Mouse (Mus musculus): ENCODE results near the gene Abracl. TPM values are rescaled to one million over a fixed set of nuclear protein-coding genes. Genes with fewer than 3 reads are reported as not detected.

Abracl gene
- polyA plus RNA-seq (2015; fragmentation: Nextera tagmentation; extraction: Ambion mirVana), result 154 and 192 TPM in 2 replicates

DNA sequence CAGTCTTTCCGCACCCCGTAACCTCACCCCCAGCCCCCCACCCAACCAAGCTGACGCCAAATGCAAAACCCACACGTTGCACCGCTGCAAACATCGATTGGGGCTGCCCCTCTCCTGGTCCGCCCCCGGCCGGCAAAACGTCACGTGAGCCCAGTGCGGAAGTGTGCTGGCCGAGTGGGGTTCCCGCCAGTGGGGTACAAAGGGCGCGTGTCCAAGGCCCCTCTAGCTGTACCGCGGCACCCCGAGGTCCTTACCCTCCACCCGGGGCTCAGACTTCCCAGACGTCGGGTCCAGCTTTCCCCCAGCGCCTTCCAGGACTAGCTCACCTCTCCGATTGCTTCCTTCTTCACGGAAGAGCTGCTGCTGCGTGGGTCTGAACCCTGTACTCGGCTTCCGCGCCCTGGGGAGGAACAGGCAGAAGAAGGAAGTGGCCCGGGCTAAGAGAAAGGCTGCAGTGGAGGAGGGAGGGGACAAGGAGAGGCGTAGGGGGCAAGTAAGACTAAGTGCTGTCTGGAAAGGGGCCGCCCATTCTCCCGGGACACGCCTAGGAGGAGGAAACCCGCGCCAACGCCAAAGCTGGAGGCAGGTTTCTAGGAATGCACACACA is at the start of gene Abracl:
Abracl (minus strand) TSS at position 548 of the 607 bp plus-strand sequence.
- peak; percentile 93 for ATAC-seq (ENCODE audit: insufficient read depth, low FRiP score)
- WGBS, result under 1% methylated on average over 37 of the region's 37 CpGs
- Histone ChIP-seq H3K27me3 (ENCODE audit: control insufficient read depth, insufficient read depth, low read length) (no peaks in the 10 kb centered on the region), H3K9me3 (replicated peaks; ENCODE audit: control insufficient read depth, low read length) (no peaks in the 10 kb centered on the region), H3K9ac (ENCODE audit: low read length) (peak within 1 kb of the TSS; percentile 95), H3K27ac (ENCODE audit: low read length) (peak within 1 kb of the TSS; percentile 99), H3K4me1 (ENCODE audit: control insufficient read depth, insufficient read depth, low read length) (peaks cover 7% of the 10 kb centered on the region; the same call in 1 of the 2 replicates), H3K4me3 (replicated peaks; ENCODE audit: low read length) (peak within 1 kb of the TSS; percentile 90), H3K36me3 (ENCODE audit: control insufficient read depth, insufficient read depth, low read length) (no peaks in the 10 kb centered on the region), H3K4me2 (ENCODE audit: low read depth, low read length) (peak within 1 kb of the TSS; percentile 68)

DNA sequence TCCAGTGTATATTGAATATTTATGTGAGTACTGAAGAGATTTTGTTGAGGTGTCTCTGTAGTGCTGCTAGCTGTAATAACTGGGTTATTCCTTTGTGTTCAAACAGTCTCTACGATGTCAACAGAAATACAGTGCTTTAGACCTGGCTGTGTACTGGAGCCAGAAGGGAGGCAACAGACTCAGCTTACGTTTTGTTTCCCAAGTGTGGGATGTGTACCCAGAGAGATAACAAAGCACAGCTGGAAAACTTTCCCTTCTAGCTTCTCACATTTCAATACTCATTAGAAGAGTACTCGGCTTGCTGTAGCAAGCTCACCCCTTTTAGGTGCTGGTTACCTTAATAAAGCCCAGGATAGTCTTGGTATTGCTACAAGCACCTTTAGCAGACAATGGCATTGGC is 49.8 kb upstream of the Abracl start:
- no peak for ATAC-seq (ENCODE audit: insufficient read depth, low FRiP score)
- peaks cover 11% of the 10 kb centered on the region; the same call in 1 of the 2 replicates for H3K4me1 ChIP-seq (ENCODE audit: control insufficient read depth, insufficient read depth, low read length)
- H3K9me3 ChIP-seq (replicated peaks; ENCODE audit: control insufficient read depth, low read length), result no peaks in the 10 kb centered on the region
- H3K4me2 ChIP-seq (ENCODE audit: low read depth, low read length), result no peak overlapping the region
- 47% methylated on average over 3 of the region's 3 CpGs for WGBS
- no peaks in the 10 kb centered on the region for H3K36me3 ChIP-seq (ENCODE audit: control insufficient read depth, insufficient read depth, low read length)
- H3K4me3 ChIP-seq (replicated peaks; ENCODE audit: low read length), result no peak overlapping the region
- H3K27ac ChIP-seq (ENCODE audit: low read length), result no peak overlapping the region
- H3K9ac ChIP-seq (ENCODE audit: low read length), result no peak overlapping the region
- no peaks in the 10 kb centered on the region for H3K27me3 ChIP-seq (ENCODE audit: control insufficient read depth, insufficient read depth, low read length)

DNA sequence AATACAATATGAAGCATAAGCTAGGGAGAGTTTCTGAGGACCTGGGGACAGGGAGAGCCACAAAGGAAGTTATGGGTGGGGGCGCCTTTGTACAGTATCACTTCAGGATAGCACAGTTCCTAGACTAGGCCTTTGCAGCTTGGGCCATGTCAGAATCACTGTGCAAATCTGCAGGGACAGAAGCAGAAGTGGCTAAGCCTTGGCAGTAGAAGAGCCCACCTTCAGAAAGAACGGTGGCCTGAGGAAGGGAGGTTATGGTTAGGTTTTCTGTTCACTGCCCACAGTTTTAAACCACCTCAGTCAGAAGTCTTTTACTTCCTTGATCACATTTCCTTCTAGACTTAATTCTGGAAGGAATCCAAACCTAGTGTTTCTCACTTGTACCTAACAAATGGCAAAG is 47.5 kb upstream of the Abracl start:
- no peak overlapping the region for H3K4me3 ChIP-seq (replicated peaks; ENCODE audit: low read length)
- H3K9ac ChIP-seq (ENCODE audit: low read length), result no peak overlapping the region
- H3K4me2 ChIP-seq (ENCODE audit: low read depth, low read length), result no peak overlapping the region
- H3K27ac ChIP-seq (ENCODE audit: low read length), result peak overlapping the region; percentile 36; the same call in 1 of the 2 replicates
- no peaks in the 10 kb centered on the region for H3K36me3 ChIP-seq (ENCODE audit: control insufficient read depth, insufficient read depth, low read length)
- H3K4me1 ChIP-seq (ENCODE audit: control insufficient read depth, insufficient read depth, low read length), result peaks cover 18% of the 10 kb centered on the region
- 80% methylated on average over 2 of the region's 2 CpGs for WGBS
- ATAC-seq (ENCODE audit: insufficient read depth, low FRiP score), result no peak
- no peaks in the 10 kb centered on the region for H3K27me3 ChIP-seq (ENCODE audit: control insufficient read depth, insufficient read depth, low read length)
- no peaks in the 10 kb centered on the region for H3K9me3 ChIP-seq (replicated peaks; ENCODE audit: control insufficient read depth, low read length)

DNA sequence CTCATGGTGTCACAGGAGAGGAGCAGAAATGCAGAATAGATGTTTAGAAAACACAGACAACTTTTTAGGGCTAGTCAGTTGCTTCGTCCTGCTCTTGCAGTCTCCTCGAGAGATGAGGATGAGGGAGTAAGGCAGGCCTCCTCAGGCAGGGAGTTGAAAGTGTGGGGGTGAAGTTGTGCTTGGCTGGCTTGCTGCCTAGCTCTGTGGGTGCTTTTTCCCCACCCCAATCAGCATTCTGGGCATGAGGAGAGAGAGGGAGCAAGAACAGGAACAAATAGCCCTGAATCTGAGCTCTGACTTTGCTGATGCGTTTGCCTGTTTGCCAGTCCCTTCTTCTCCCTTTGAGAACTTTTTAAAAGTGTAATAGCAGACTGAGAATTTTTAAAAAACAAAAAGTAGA is 47.1 kb upstream of the Abracl start:
- no peaks in the 10 kb centered on the region for H3K36me3 ChIP-seq (ENCODE audit: control insufficient read depth, insufficient read depth, low read length)
- no peaks in the 10 kb centered on the region for H3K27me3 ChIP-seq (ENCODE audit: control insufficient read depth, insufficient read depth, low read length)
- H3K27ac ChIP-seq (ENCODE audit: low read length), result peak overlapping the region; percentile 36; the same call in 1 of the 2 replicates
- ATAC-seq (ENCODE audit: insufficient read depth, low FRiP score), result no peak
- no peaks in the 10 kb centered on the region for H3K9me3 ChIP-seq (replicated peaks; ENCODE audit: control insufficient read depth, low read length)
- H3K4me1 ChIP-seq (ENCODE audit: control insufficient read depth, insufficient read depth, low read length), result peaks cover 18% of the 10 kb centered on the region
- no peak overlapping the region for H3K9ac ChIP-seq (ENCODE audit: low read length)
- H3K4me2 ChIP-seq (ENCODE audit: low read depth, low read length), result no peak overlapping the region
- H3K4me3 ChIP-seq (replicated peaks; ENCODE audit: low read length), result no peak overlapping the region
- 59% methylated on average over 3 of the region's 3 CpGs for WGBS

DNA sequence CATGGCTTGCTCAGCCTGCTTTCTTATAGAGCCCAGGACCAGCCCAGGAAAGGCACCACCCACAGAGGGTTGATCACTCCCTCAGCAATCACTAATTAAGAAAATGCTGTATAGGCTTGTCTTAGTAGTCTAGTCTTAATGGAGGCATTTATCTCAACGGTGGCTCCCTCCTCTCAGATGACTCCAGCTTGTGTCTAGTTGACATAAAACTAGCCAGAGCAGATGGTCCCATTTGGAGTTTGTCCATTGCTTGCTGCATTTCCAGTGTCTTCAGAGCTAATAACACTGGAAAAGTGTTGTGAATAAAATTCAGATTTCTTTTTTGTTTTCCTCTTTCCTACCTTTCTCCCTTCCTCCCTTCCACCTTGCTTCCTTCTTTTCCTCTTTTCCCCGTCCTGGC is 46.5 kb upstream of the Abracl start:
- ATAC-seq (ENCODE audit: insufficient read depth, low FRiP score), result no peak
- no peaks in the 10 kb centered on the region for H3K27me3 ChIP-seq (ENCODE audit: control insufficient read depth, insufficient read depth, low read length)
- peaks cover 18% of the 10 kb centered on the region for H3K4me1 ChIP-seq (ENCODE audit: control insufficient read depth, insufficient read depth, low read length)
- H3K27ac ChIP-seq (ENCODE audit: low read length), result no peak overlapping the region
- H3K4me2 ChIP-seq (ENCODE audit: low read depth, low read length), result no peak overlapping the region
- H3K9me3 ChIP-seq (replicated peaks; ENCODE audit: control insufficient read depth, low read length), result no peaks in the 10 kb centered on the region
- 63% methylated on average over 2 of the region's 2 CpGs for WGBS
- H3K9ac ChIP-seq (ENCODE audit: low read length), result no peak overlapping the region
- no peak overlapping the region for H3K4me3 ChIP-seq (replicated peaks; ENCODE audit: low read length)
- H3K36me3 ChIP-seq (ENCODE audit: control insufficient read depth, insufficient read depth, low read length), result no peaks in the 10 kb centered on the region

DNA sequence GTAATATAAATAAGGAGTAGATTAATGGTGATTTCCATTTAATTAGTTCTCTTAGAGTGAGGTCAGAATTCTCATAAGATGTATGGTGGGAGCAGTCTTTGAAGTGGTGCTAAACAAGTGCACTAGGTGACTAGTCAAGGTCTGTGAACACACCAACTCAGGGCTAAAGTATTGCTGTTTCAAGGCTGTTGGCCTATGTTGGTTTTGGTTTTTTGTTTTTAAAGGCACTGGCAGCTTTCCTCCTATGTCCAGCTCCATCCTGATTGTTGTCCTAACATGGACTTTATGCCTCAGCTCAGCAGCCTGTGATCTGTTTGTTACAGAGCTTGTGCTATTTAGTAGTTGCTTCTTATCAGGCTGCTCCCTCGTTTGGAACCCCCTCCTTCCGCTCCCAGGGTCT is 45.8 kb upstream of the Abracl start:
- Histone ChIP-seq H3K4me1 (ENCODE audit: control insufficient read depth, insufficient read depth, low read length) (peaks cover 18% of the 10 kb centered on the region), H3K27me3 (ENCODE audit: control insufficient read depth, insufficient read depth, low read length) (no peaks in the 10 kb centered on the region), H3K27ac (ENCODE audit: low read length) (no peak overlapping the region), H3K9ac (ENCODE audit: low read length) (no peak overlapping the region), H3K4me3 (replicated peaks; ENCODE audit: low read length) (no peak overlapping the region), H3K36me3 (ENCODE audit: control insufficient read depth, insufficient read depth, low read length) (no peaks in the 10 kb centered on the region), H3K4me2 (ENCODE audit: low read depth, low read length) (no peak overlapping the region), H3K9me3 (replicated peaks; ENCODE audit: control insufficient read depth, low read length) (no peaks in the 10 kb centered on the region)
- ATAC-seq (ENCODE audit: insufficient read depth, low FRiP score), result no peak
- WGBS, result 86% methylated on average over 2 of the region's 2 CpGs

DNA sequence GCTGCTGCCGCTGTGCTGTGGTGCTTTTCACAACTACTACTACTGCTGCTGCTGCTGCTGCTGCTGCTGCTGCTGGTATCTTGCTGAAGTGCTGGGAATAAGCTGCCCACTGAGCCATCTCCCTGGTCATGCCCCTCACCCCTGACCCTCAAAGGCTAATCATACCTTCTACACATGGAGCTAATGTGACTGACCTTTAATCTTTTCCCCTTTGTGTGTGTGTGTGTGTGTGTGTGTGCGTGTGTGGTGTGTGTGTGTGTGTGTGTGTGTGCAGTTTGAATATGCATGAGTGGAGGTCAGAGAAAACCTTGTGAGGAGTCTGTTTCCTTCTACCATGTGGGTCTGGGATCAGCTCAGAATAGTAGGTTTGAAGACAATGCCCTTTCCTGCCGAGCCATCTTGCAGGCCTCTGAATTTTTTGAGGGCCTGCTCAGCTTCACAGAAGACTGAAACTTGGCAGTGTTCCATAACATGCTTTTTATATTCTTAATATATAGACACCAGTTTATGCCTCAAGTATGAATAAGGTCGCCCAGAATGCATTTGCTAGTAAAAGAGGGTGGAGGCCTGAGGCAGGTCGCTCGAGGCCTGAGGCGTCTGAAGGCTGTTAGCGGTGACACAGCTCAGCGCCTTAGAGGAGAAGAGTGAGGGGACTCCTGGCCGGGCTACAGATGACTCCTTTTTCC is 44.8 kb upstream of the Abracl start:
- H3K4me1 ChIP-seq (ENCODE audit: control insufficient read depth, insufficient read depth, low read length), result peaks cover 18% of the 10 kb centered on the region
- no peak overlapping the region for H3K4me2 ChIP-seq (ENCODE audit: low read depth, low read length)
- 38% methylated on average over 10 of the region's 10 CpGs for WGBS
- H3K27ac ChIP-seq (ENCODE audit: low read length), result peak overlapping the region; percentile 66
- H3K4me3 ChIP-seq (replicated peaks; ENCODE audit: low read length), result no peak overlapping the region
- H3K9me3 ChIP-seq (replicated peaks; ENCODE audit: control insufficient read depth, low read length), result no peaks in the 10 kb centered on the region
- no peaks in the 10 kb centered on the region for H3K36me3 ChIP-seq (ENCODE audit: control insufficient read depth, insufficient read depth, low read length)
- H3K9ac ChIP-seq (ENCODE audit: low read length), result peak overlapping the region; percentile 48; the same call in 1 of the 2 replicates
- 0 out of 2 replicates have a peak, but pooled peaks have one; percentile 46 for ATAC-seq (ENCODE audit: insufficient read depth, low FRiP score)
- H3K27me3 ChIP-seq (ENCODE audit: control insufficient read depth, insufficient read depth, low read length), result no peaks in the 10 kb centered on the region

DNA sequence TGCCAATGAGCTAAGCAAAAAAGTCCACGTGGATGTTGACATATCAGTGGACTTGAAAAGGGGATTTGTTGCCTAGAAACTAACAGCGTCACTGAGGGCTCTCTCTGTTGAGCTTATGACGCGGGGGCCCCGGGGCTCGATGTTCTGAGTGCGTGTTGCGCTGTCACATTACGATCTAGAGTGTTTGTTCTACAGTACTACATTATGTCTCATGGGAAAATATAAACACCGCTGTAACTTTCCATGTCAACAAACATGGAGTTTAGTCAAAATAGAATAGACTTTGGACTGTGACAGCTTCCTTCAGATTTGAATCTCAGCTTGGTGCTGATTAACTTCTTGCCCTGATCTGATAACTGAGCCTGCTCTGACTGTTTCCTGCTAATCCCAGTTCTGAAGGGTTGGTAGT is 42.9 kb upstream of the Abracl start:
- Histone ChIP-seq H3K4me2 (ENCODE audit: low read depth, low read length) (no peak overlapping the region), H3K4me3 (replicated peaks; ENCODE audit: low read length) (no peak overlapping the region), H3K9ac (ENCODE audit: low read length) (no peak overlapping the region), H3K36me3 (ENCODE audit: control insufficient read depth, insufficient read depth, low read length) (no peaks in the 10 kb centered on the region), H3K9me3 (replicated peaks; ENCODE audit: control insufficient read depth, low read length) (no peaks in the 10 kb centered on the region), H3K27ac (ENCODE audit: low read length) (no peak overlapping the region), H3K4me1 (ENCODE audit: control insufficient read depth, insufficient read depth, low read length) (peaks cover 18% of the 10 kb centered on the region), H3K27me3 (ENCODE audit: control insufficient read depth, insufficient read depth, low read length) (no peaks in the 10 kb centered on the region)
- WGBS, result 72% methylated on average over 10 of the region's 10 CpGs
- 0 out of 2 replicates have a peak, but pooled peaks have one; percentile 37 for ATAC-seq (ENCODE audit: insufficient read depth, low FRiP score)

DNA sequence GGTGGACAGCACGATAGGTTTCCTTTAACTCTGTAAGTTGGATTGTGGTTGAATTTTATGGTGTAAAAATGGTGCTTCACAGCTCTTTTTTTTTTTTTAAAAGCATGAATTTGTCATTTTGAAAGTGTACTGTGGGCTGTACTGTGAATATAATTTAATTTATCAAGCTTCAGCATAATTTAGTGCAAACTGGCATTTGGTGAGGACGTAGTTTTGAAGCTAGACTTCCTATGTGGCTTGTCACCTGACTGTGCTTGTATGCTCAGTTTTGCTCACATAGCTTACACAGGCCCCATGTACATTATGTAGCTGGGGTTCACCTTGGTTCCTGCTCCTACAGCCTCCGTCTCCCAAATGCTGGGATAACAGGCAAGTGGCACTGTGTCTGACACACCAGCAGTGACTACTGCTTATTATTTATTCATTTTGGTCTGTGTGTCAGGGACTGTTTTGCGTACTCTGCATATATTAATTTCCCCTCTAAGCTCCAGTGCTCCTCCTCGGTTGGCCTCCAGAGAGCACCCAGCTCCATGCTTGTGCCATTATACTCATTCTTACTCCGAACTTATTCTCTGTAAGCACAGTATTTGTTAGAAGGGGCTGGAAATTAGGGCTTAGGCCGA is 41.6 kb upstream of the Abracl start:
- Histone ChIP-seq H3K9me3 (replicated peaks; ENCODE audit: control insufficient read depth, low read length) (no peaks in the 10 kb centered on the region), H3K9ac (ENCODE audit: low read length) (no peak overlapping the region), H3K36me3 (ENCODE audit: control insufficient read depth, insufficient read depth, low read length) (no peaks in the 10 kb centered on the region), H3K27ac (ENCODE audit: low read length) (no peak overlapping the region), H3K4me2 (ENCODE audit: low read depth, low read length) (no peak overlapping the region), H3K4me3 (replicated peaks; ENCODE audit: low read length) (no peak overlapping the region), H3K4me1 (ENCODE audit: control insufficient read depth, insufficient read depth, low read length) (peaks cover 20% of the 10 kb centered on the region), H3K27me3 (ENCODE audit: control insufficient read depth, insufficient read depth, low read length) (no peaks in the 10 kb centered on the region)
- ATAC-seq (ENCODE audit: insufficient read depth, low FRiP score), result no peak
- WGBS, result 85% methylated on average over 7 of the region's 7 CpGs

All from stomach, embryonic 16.5 days (tissue).